Mouse (Mus musculus): ENCODE measurements around the gene 4921507P07Rik.
A peak's percentile ranks its signal among the peaks of the same experiment; 100 is the strongest.
"Not testable (repeated sequence)": the region's sequence is repeated elsewhere in the genome, so short reads cannot be mapped to it uniquely, and the experiment has no call there.

Gene 4921507P07Rik

GRCm38 (mm10) chr6:50558877-50559276 is 37.6 kb downstream of the 4921507P07Rik start:
- DNase-seq (ENCODE audit: low read depth, low spot score), result no peak

DNA sequence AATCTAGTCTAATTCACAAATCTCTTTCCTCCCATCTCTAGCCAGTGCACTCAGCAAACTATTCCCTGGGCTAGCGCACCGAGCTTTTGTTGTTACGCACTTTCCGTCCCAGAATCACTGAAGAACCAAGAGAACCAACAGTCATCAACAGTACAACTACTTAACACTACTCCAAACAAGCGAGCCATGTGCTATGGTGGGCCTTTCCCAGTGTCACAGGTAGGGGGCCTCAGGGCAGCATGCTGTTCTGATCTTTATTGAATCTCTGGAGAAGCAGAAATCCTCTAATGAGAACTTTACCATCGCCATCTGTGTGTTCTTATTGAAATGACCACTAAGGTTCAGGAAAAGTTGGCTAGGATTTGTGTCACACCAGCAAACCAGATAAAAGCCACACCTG is 38.9 kb downstream of the 4921507P07Rik start:
- no peak for DNase-seq (ENCODE audit: low read depth, low spot score)

GRCm38 (mm10) chr6:50554223-50554622 is 42.2 kb downstream of the 4921507P07Rik start:
- DNase-seq (ENCODE audit: low read depth, low spot score), result not testable (repeated sequence)

GRCm38 (mm10) chr6:50552881-50553518 is 43.4 kb downstream of the 4921507P07Rik start:
- no peak for DNase-seq (ENCODE audit: low read depth, low spot score)

- no peak for DNase-seq (ENCODE audit: low read depth, low spot score)
These were observed 46.6 kb downstream of the 4921507P07Rik start for GRCm38 (mm10) chr6:50549791-50550190.

DNA sequence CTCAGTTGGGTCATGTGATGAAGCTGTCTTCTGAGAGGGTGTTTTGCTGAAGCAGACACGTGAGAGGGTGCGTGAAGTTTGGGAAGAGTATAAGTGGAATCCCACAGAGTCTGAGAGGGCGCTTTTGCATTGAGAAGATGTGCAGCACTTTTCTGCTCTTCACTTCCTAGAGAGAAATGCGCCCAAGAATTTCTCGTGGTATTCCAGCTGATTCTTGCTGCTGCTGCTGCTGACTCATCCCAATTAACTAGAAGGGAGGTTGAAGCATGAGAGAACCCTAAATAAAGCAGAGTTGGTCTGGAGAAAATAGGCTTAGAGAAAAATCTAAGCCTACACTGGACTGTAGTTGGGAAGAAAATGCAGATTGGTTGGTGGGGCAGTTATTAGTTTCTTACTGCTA is 47.4 kb downstream of the 4921507P07Rik start:
- DNase-seq (ENCODE audit: low read depth, low spot score), result peak; percentile 65

DNA sequence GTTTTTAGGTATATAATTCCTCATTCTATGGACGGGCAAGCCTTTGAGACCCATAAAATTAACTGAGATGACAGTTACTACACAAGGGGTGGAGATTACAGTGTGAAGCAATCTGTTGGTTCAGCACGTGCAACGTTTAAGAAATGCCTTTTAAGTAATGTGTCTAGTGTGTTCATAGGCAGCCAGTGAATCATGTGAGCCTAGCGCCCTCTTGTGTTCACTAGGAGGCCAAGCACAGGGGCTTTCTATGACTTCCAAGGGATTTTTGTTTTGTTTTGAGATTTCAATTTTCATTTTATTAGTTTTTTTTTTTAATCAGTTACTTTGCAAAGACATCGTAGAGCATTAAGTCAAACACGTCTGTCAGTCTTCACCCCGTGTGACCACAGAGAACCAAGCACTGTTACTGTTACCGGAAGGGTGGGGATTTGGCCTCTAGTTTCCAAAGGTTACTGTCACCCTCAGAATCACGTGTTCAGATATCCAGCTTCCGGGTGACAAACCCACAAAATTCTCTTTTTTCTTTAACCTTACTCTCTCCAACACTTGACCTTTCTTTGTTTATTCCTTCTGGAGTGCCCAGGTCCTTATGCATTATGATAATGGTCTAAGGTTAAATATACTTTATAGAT is 50.9 kb downstream of the 4921507P07Rik start:
- DNase-seq (ENCODE audit: low read depth, low spot score), result peak; percentile 90

- no peak for DNase-seq (ENCODE audit: low read depth, low spot score)
These were observed 53.9 kb downstream of the 4921507P07Rik start for GRCm38 (mm10) chr6:50542535-50542934.

DNA sequence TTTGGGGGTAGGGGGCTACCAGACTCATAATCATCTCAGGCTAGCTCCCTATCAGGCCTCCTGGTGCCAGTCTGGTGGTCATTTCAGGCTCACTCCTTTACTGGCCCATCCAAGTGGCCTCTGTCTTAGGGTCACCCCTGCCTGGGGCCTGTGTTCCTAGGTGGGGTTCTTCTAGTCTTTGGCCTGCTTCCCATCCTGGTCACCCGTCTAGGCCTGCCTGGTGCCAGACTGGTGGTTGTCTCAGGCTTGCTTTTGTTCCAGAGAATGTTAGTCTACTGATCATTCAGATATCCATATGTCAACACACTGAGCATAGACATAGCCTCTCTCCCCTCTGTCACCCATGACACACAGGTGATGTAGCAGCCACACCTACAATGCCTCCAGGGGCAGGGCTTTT is 56.8 kb downstream of the 4921507P07Rik start:
- DNase-seq (ENCODE audit: low read depth, low spot score), result no peak

- DNase-seq (ENCODE audit: low read depth, low spot score), result peak; percentile 97
These were observed 60.0 kb downstream of the 4921507P07Rik start for GRCm38 (mm10) chr6:50536461-50536892.

- no peak for DNase-seq (ENCODE audit: low read depth, low spot score)
These were observed 61.1 kb downstream of the 4921507P07Rik start for GRCm38 (mm10) chr6:50535346-50535745.

DNA sequence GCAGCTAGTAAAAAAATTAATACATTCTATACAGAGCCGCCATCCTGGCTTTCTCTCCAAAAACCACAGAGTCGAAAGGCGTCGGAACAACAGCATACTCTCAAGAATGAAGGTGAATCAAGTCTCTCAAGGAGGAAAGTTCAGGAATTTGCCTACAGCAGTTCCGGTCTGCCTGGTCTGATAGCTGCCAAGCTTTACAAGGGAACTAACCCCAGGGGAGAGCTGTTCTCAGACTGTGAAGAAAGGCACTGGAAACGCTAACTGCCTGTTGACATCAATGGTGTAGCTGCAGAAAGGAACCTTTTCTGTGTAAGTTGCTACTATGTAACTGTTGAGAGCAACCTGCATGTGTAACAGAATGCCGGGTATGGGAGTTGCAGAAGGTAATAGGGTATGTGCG is 64.5 kb downstream of the 4921507P07Rik start:
- peak; percentile 84 for DNase-seq (ENCODE audit: low read depth, low spot score)

GRCm38 (mm10) chr6:50531003-50531402 is 65.4 kb downstream of the 4921507P07Rik start:
- DNase-seq (ENCODE audit: low read depth, low spot score), result peak; percentile 25

DNA sequence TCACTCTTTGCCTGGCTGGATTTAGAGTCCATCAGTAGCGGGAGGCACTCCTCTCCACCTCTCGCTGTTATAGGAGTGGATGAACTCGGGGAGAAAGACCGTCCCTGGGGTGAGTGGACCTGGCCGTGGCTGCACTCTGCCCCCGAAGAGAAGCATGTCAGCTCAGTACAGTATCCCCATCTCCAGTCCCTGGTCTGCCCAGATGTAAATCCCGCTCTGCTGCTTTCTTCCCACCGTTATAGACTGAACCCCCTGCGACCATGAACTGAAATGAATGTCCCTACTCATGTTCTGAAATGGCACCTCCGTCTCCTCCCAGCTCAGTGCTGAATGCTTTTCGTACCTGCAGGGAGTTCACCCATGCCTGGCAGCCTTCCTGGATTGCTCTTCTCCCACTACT is 67.2 kb downstream of the 4921507P07Rik start:
- no peak for DNase-seq (ENCODE audit: low read depth, low spot score)

GRCm38 (mm10) chr6:50527416-50527815 is 69.0 kb downstream of the 4921507P07Rik start:
- peak; percentile 84 for DNase-seq (ENCODE audit: low read depth, low spot score)

DNA sequence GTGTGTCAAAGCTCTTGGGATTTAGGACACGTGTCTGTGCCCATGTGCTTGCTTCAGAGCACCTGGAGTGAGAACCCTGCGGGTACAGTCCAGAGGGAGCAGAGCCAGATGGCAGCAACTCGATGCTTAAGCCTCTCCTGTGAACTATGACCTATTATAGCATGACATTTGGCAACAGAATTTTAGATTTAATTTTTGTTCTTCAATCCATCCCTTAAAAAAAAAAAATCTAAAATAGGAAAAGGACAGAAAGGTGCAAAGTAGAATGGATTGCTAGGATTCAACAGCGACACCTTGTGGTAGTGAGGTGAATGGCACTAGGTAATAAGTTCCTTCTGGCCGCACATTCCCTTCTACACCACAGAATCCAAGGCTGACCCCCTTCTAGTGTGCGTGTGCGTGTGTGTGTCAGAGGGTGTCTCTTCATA is 69.8 kb downstream of the 4921507P07Rik start:
- DNase-seq (ENCODE audit: low read depth, low spot score), result peak; percentile 97

DNA sequence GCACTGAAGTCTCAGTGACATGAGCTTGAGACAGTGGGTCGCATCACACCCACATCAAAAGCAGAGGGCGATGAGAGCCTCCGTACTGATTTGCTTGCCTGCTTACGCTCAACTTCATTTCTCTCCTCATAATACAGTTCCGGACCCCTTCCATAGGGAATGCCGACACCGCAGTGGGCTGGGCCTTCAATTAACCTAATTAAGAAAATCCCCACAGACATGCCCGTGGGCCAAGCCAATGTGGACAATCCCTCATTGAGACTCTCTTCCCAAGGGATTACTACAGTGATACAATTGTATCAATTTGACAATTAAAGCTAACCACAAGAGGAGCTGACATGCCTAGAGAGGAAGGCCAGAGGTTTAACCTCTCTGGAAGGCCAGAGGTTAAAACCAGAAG is 70.6 kb downstream of the 4921507P07Rik start:
- DNase-seq (ENCODE audit: low read depth, low spot score), result no peak

- DNase-seq (ENCODE audit: low read depth, low spot score), result no peak
These were observed 72.1 kb downstream of the 4921507P07Rik start for GRCm38 (mm10) chr6:50524261-50524896.
